Mouse (Mus musculus): ENCODE measurements around the gene Sgcd. TPM values are rescaled to one million over a fixed set of nuclear protein-coding genes. Genes with fewer than 3 reads are reported as not detected.
A peak's percentile ranks its signal among the peaks of the same experiment; 100 is the strongest.

Gene Sgcd
- polyA plus RNA-seq, 1 experiment from 2014 or later, result 0.09 TPM

- no peak overlapping the region for H3K4me2 ChIP-seq (ENCODE audit: low read depth, low read length)
- no peaks in the 10 kb centered on the region for H3K36me3 ChIP-seq (replicated peaks; ENCODE audit: insufficient read depth, low read length)
- H3K4me3 ChIP-seq (ENCODE audit: low read depth, low read length), result no peak overlapping the region
- ATAC-seq (no peak), DNase-seq (no peak)
- H3K27me3 ChIP-seq (ENCODE audit: insufficient read depth, low read length), result no peaks in the 10 kb centered on the region
- H3K9me3 ChIP-seq (ENCODE audit: low read length), result no peaks in the 10 kb centered on the region
- no peak overlapping the region for H3K27ac ChIP-seq (ENCODE audit: low read depth)
- no peak overlapping the region for H3K9ac ChIP-seq (replicated peaks)
- TF ChIP-seq CTCF (IDR thresholded peaks at IDR 0.05; ENCODE audit: low read depth) (no peak), EP300 (IDR thresholded peaks at IDR 0.05; ENCODE audit: low read depth) (no peak)
- no peaks in the 10 kb centered on the region for H3K4me1 ChIP-seq (ENCODE audit: insufficient read depth)
- 59% methylated on average over 1 of the region's 1 CpGs for WGBS (ENCODE audit: insufficient replicate concordance)
Observed at GRCm38 (mm10) chr11:47073538-47073937, 915.2 kb downstream of the Sgcd start.

DNA sequence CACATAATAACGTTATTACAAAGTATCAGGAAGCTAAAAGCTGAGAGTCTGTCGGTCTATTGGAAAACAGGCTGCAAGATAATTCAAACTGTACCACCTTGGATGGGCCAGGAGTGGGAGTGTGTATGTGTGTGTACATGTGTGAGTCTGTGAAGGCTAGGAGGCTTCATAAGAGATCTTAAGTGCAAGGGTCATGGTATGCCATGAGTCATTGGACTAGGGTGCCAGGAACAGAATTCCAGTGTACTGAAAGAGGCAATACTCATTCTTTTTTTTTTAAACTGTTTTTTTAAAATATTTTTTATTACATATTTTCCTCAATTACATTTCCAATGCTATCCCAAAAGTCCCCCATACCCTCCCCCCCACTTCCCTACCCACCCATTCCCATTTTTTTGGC is 917.6 kb downstream of the Sgcd start:
- no peak overlapping the region for H3K27ac ChIP-seq (ENCODE audit: low read depth)
- WGBS (ENCODE audit: insufficient replicate concordance), result 69% methylated on average over 2 of the region's 2 CpGs
- no peak for DNase-seq

DNA sequence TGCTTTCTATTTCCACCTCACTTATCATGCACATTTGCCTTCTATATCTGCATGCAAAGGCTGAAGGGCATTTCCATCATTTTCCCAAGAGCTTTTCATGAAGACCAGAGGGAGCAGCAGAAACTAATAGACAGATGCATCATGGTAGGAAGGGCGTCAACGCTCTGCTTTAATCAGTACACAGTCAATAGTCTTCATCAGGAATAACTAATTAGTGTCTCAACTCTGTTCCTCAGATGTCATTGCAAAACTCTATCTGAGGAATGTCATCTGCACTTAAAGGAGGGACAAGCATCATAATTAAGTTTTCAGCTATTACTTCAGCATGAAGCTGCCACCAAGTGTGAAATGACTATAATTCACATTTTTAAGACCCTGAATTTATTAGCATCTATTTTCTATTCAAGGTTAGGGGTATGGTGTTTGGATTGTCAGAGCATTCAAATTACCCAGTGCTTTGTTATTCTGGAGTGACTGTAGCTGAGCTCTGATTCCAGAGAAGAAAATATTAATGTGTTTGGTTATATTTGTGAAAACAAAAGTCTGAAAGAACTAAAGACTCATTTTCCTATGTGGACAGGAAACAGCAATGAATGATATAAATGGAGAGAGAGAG is 918.9 kb downstream of the Sgcd start:
- Histone ChIP-seq H3K9ac (replicated peaks) (no peak overlapping the region), H3K4me3 (ENCODE audit: low read depth, low read length) (no peak overlapping the region), H3K4me2 (ENCODE audit: low read depth, low read length) (no peak overlapping the region), H3K36me3 (replicated peaks; ENCODE audit: insufficient read depth, low read length) (no peaks in the 10 kb centered on the region), H3K9me3 (ENCODE audit: low read length) (no peaks in the 10 kb centered on the region), H3K27ac (ENCODE audit: low read depth) (no peak overlapping the region), H3K4me1 (ENCODE audit: insufficient read depth) (no peaks in the 10 kb centered on the region), H3K27me3 (ENCODE audit: insufficient read depth, low read length) (no peaks in the 10 kb centered on the region)
- ATAC-seq (no peak), DNase-seq (no peak)
- no peak for TF ChIP-seq EP300 (IDR thresholded peaks at IDR 0.05; ENCODE audit: low read depth)
- WGBS (ENCODE audit: insufficient replicate concordance), result 87% methylated on average over 2 of the region's 2 CpGs

More for the DNA sequence above, 917.6 kb downstream of the Sgcd start:
- H3K9ac ChIP-seq (replicated peaks), result no peak overlapping the region
- no peak overlapping the region for H3K4me2 ChIP-seq (ENCODE audit: low read depth, low read length)
- H3K4me3 ChIP-seq (ENCODE audit: low read depth, low read length), result no peak overlapping the region
- no peaks in the 10 kb centered on the region for H3K4me1 ChIP-seq (ENCODE audit: insufficient read depth)
- no peaks in the 10 kb centered on the region for H3K9me3 ChIP-seq (ENCODE audit: low read length)
- H3K27me3 ChIP-seq (ENCODE audit: insufficient read depth, low read length), result no peaks in the 10 kb centered on the region
- TF ChIP-seq EP300 (IDR thresholded peaks at IDR 0.05; ENCODE audit: low read depth) (no peak), CTCF (IDR thresholded peaks at IDR 0.05; ENCODE audit: low read depth) (no peak)
- no peak for ATAC-seq
- H3K36me3 ChIP-seq (replicated peaks; ENCODE audit: insufficient read depth, low read length), result no peaks in the 10 kb centered on the region

GRCm38 (mm10) chr11:47063690-47064089 is 925.1 kb downstream of the Sgcd start:
- Histone ChIP-seq H3K9me3 (ENCODE audit: low read length) (no peaks in the 10 kb centered on the region), H3K4me1 (ENCODE audit: insufficient read depth) (no peaks in the 10 kb centered on the region), H3K4me3 (ENCODE audit: low read depth, low read length) (no peak overlapping the region), H3K9ac (replicated peaks) (no peak overlapping the region), H3K27me3 (ENCODE audit: insufficient read depth, low read length) (no peaks in the 10 kb centered on the region), H3K36me3 (replicated peaks; ENCODE audit: insufficient read depth, low read length) (no peaks in the 10 kb centered on the region), H3K4me2 (ENCODE audit: low read depth, low read length) (no peak overlapping the region), H3K27ac (ENCODE audit: low read depth) (no peak overlapping the region)
- WGBS (ENCODE audit: insufficient replicate concordance), result 48% methylated on average over 4 of the region's 4 CpGs
- ATAC-seq (0 out of 2 replicates have a peak, but pooled peaks have one; percentile 15), DNase-seq (no peak)
- TF ChIP-seq CTCF (IDR thresholded peaks at IDR 0.05; ENCODE audit: low read depth), result no peak
- TF ChIP-seq EP300 (IDR thresholded peaks at IDR 0.05; ENCODE audit: low read depth), result no peak

GRCm38 (mm10) chr11:47050390-47050789 is 938.4 kb downstream of the Sgcd start:
- no peaks in the 10 kb centered on the region for H3K27me3 ChIP-seq (ENCODE audit: insufficient read depth, low read length)

GRCm38 (mm10) chr11:47049756-47050155 is 939.0 kb downstream of the Sgcd start:
- no peak overlapping the region for H3K4me2 ChIP-seq (ENCODE audit: low read depth, low read length)
- H3K9me3 ChIP-seq (ENCODE audit: low read length), result no peaks in the 10 kb centered on the region
- ATAC-seq (no peak), DNase-seq (no peak)
- TF ChIP-seq EP300 (IDR thresholded peaks at IDR 0.05; ENCODE audit: low read depth) (no peak), CTCF (IDR thresholded peaks at IDR 0.05; ENCODE audit: low read depth) (no peak)
- H3K27me3 ChIP-seq (ENCODE audit: insufficient read depth, low read length), result no peaks in the 10 kb centered on the region
- H3K27ac ChIP-seq (ENCODE audit: low read depth), result no peak overlapping the region
- no peaks in the 10 kb centered on the region for H3K4me1 ChIP-seq (ENCODE audit: insufficient read depth)
- H3K36me3 ChIP-seq (replicated peaks; ENCODE audit: insufficient read depth, low read length), result no peaks in the 10 kb centered on the region
- no peak overlapping the region for H3K4me3 ChIP-seq (ENCODE audit: low read depth, low read length)
- 67% methylated on average over 4 of the region's 4 CpGs for WGBS (ENCODE audit: insufficient replicate concordance)
- H3K9ac ChIP-seq (replicated peaks), result no peak overlapping the region

More at GRCm38 (mm10) chr11:47050390-47050789, 938.4 kb downstream of the Sgcd start:
- no peak for ATAC-seq
- Histone ChIP-seq H3K4me1 (ENCODE audit: insufficient read depth) (no peaks in the 10 kb centered on the region), H3K36me3 (replicated peaks; ENCODE audit: insufficient read depth, low read length) (no peaks in the 10 kb centered on the region), H3K9ac (replicated peaks) (no peak overlapping the region), H3K4me3 (ENCODE audit: low read depth, low read length) (no peak overlapping the region), H3K27ac (ENCODE audit: low read depth) (no peak overlapping the region), H3K9me3 (ENCODE audit: low read length) (no peaks in the 10 kb centered on the region), H3K4me2 (ENCODE audit: low read depth, low read length) (no peak overlapping the region)
- WGBS (ENCODE audit: insufficient replicate concordance), result 47% methylated on average over 2 of the region's 2 CpGs
- no peak for TF ChIP-seq CTCF (IDR thresholded peaks at IDR 0.05; ENCODE audit: low read depth)
- DNase-seq, result no peak

- Histone ChIP-seq H3K4me2 (ENCODE audit: low read depth, low read length) (no peak overlapping the region), H3K9me3 (ENCODE audit: low read length) (no peaks in the 10 kb centered on the region), H3K36me3 (replicated peaks; ENCODE audit: insufficient read depth, low read length) (no peaks in the 10 kb centered on the region), H3K4me1 (ENCODE audit: insufficient read depth) (no peaks in the 10 kb centered on the region), H3K4me3 (ENCODE audit: low read depth, low read length) (no peak overlapping the region), H3K9ac (replicated peaks) (no peak overlapping the region), H3K27me3 (ENCODE audit: insufficient read depth, low read length) (no peaks in the 10 kb centered on the region), H3K27ac (ENCODE audit: low read depth) (no peak overlapping the region)
- DNase-seq (no peak), ATAC-seq (no peak)
- TF ChIP-seq CTCF (IDR thresholded peaks at IDR 0.05; ENCODE audit: low read depth), result no peak
- no peak for TF ChIP-seq EP300 (IDR thresholded peaks at IDR 0.05; ENCODE audit: low read depth)
- WGBS (ENCODE audit: insufficient replicate concordance), result 39% methylated on average over 5 of the region's 5 CpGs
Observed at GRCm38 (mm10) chr11:47032318-47032717, 956.5 kb downstream of the Sgcd start.
